Mouse (Mus musculus): ENCODE measurements around the gene Syt11. TPM values are rescaled to one million over a fixed set of nuclear protein-coding genes. Genes with fewer than 3 reads are reported as not detected.
A peak's percentile ranks its signal among the peaks of the same experiment; 100 is the strongest.

The Syt11 gene
- polyA plus RNA-seq, 1 experiment from 2014 or later = 200 TPM

DNA sequence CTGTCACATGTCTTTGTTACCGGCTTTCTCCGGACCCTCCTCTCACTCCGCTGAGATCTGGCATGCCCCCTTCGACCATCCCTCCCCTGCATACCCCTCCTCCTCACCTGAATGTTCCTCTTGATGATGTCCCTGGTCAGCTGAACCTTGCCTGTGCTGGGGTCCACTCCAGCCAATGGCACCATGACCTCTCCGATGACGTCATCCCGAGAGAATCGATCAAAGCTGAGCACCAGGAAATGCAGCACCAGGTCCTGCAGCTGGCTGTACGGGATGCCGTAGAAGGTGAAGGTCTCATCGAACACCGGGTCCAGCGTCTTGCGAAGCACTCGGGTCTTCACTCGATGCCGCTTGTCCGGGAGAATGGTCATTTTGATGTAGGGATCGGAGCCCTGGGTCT is 13.3 kb downstream of the Syt11 start:
- Histone ChIP-seq H3K4me1 (peaks cover 39% of the 10 kb centered on the region), H3K4me3 (no peak overlapping the region), H3K36me3 (peaks cover 72% of the 10 kb centered on the region), H3K4me2 (replicated peaks) (no peak overlapping the region), H3K27me3 (no peaks in the 10 kb centered on the region), H3K9ac (replicated peaks) (no peak overlapping the region), H3K9me3 (no peaks in the 10 kb centered on the region), H3K27ac (replicated peaks) (no peak overlapping the region)
- ATAC-seq (ENCODE audit: low FRiP score, low read depth) = no peak
- WGBS = 97% methylated on average over 19 of the region's 19 CpGs

DNA sequence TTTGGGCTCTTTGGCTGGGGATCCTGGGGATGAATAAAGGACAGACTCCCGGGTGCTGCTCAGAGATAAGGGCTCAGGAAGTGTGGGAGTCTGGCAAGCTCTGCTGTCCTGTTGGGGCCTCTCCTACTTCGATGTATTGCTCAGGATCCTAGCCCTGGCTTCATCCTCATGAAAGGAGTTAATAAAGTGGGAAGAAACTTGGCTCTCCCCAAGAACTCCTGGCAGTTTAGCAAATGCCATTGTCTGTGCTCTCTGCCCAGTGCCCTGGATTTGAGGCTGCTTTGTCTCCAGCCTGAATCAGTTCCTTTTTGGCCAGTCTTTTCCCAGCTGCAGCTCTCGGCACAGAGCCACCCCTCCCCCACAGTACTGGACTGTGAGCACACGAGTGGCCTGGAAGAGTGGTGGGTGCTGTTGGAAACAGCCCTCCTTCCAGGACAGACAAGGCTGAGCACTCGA is 16.9 kb downstream of the Syt11 start:
- Histone ChIP-seq H3K9me3 (no peaks in the 10 kb centered on the region), H3K4me3 (peak overlapping the region; percentile 5), H3K4me1 (peaks cover 52% of the 10 kb centered on the region), H3K4me2 (replicated peaks) (peak overlapping the region; percentile 39), H3K36me3 (peaks cover 86% of the 10 kb centered on the region), H3K27me3 (no peaks in the 10 kb centered on the region), H3K9ac (replicated peaks) (peak overlapping the region; percentile 46), H3K27ac (replicated peaks) (peak overlapping the region; percentile 92)
- WGBS = 1% methylated on average over 5 of the region's 5 CpGs
- ATAC-seq (ENCODE audit: low FRiP score, low read depth) = peak; percentile 89

DNA sequence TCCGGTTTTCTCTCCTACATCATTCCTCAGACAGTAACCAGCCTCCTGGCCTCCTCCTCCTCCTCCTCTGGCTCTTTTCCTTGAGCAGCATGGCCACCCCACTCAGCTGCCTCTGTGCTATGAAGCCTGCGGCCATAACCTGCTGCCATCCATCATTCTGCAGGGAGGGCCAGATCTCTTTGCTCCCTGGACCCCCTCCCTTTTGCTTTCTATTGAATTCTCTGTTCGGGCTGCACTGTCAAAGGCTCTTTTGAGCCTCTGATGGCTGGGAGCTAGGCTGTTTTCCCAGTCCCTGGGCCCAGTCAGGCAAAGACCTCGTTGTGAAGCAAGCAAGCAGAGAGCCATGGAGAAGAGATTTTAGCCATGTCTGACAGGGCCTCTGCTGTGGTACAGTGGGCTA is 18.7 kb downstream of the Syt11 start:
- Histone ChIP-seq H3K9ac (replicated peaks) (0 out of 2 replicates have a peak overlapping the region, but pooled peaks have one; percentile 34), H3K9me3 (no peaks in the 10 kb centered on the region), H3K27ac (replicated peaks) (peak overlapping the region; percentile 92), H3K4me3 (no peak overlapping the region), H3K4me2 (replicated peaks) (0 out of 2 replicates have a peak overlapping the region, but pooled peaks have one; percentile 13), H3K27me3 (no peaks in the 10 kb centered on the region), H3K36me3 (peaks cover 88% of the 10 kb centered on the region), H3K4me1 (peaks cover 47% of the 10 kb centered on the region)
- no peak for ATAC-seq (ENCODE audit: low FRiP score, low read depth)
- WGBS = 47% methylated on average over 4 of the region's 4 CpGs

DNA sequence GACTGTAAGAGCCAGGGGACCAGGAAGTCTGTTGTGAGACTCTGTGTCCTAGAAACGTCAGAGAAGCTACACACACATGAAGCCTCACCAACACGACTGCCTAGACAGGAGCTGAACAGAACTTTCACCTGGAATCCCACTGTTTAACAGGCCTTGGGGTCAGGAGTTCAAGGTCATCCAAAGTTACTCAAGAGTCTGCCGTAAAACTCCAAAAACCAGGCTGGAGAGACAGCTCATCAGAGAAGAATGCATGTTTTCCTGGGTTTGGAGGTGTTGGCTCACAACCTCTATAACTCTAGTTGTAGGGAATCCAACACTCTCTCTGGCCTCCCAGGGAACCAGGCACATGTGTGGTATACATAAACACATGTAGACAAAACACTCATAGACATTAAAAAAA is 19.4 kb downstream of the Syt11 start:
- H3K36me3 ChIP-seq = peaks cover 87% of the 10 kb centered on the region

DNA sequence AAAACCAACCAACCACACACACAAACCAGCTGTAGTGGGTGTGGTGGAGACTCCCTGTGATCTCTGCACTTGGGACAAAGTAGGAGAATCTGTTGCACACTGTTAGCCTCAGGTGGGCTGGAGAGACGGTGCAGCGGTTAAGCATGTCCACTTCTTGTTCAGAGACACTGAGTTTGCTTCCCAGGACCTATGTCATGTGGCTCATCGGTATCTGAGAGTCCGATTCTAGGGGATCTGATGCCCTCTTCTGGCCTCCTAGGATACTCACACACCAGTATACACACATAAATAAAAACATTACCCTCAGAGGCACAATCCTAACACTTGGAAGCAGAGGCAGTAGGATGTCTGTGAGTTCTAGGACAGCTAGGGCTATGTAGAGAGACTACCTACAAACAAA is 20.7 kb downstream of the Syt11 start:
- 75% methylated on average over 4 of the region's 4 CpGs for WGBS
- no peak overlapping the region for H3K4me2 ChIP-seq (replicated peaks)
- peaks cover 38% of the 10 kb centered on the region for H3K4me1 ChIP-seq
- no peak overlapping the region for H3K4me3 ChIP-seq
- H3K27ac ChIP-seq (replicated peaks) = no peak overlapping the region
- H3K9me3 ChIP-seq = peaks cover 4% of the 10 kb centered on the region
- H3K27me3 ChIP-seq = no peaks in the 10 kb centered on the region
- no peak for ATAC-seq (ENCODE audit: low FRiP score, low read depth)
- H3K36me3 ChIP-seq = peaks cover 87% of the 10 kb centered on the region
- H3K9ac ChIP-seq (replicated peaks) = no peak overlapping the region

More for the DNA sequence above, 19.4 kb downstream of the Syt11 start:
- Histone ChIP-seq H3K27ac (replicated peaks) (no peak overlapping the region), H3K4me3 (no peak overlapping the region), H3K9me3 (no peaks in the 10 kb centered on the region), H3K4me1 (peaks cover 47% of the 10 kb centered on the region), H3K27me3 (no peaks in the 10 kb centered on the region), H3K9ac (replicated peaks) (no peak overlapping the region), H3K4me2 (replicated peaks) (no peak overlapping the region)
- WGBS = 88% methylated on average over 3 of the region's 3 CpGs
- no peak for ATAC-seq (ENCODE audit: low FRiP score, low read depth)

DNA sequence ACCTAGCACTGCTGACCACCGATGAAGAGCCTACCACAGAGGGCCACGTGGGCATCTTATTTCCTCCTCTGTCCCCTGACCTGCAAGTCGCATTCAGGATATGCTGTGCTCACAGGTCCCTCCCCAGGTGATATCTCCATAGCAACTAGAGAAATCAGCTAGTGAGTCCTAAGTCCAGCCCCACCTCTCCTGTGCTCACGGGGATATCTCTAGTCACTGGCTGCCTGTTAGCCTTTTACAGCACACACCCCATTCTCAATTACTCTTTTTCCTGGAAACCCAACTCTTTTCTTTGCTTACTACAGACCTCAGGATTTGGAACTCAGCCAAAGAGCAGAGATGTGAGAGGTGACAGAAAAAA is 28.1 kb downstream of the Syt11 start:
- H3K9me3 ChIP-seq = peaks cover 24% of the 10 kb centered on the region
- H3K27me3 ChIP-seq = no peaks in the 10 kb centered on the region
- H3K36me3 ChIP-seq = peaks cover 95% of the 10 kb centered on the region
- H3K4me3 ChIP-seq = no peak overlapping the region
- no peaks in the 10 kb centered on the region for H3K4me1 ChIP-seq
- no peak for ATAC-seq (ENCODE audit: low FRiP score, low read depth)
- no peak overlapping the region for H3K27ac ChIP-seq (replicated peaks)
- H3K9ac ChIP-seq (replicated peaks) = no peak overlapping the region
- WGBS = 90% methylated on average over 4 of the region's 4 CpGs
- no peak overlapping the region for H3K4me2 ChIP-seq (replicated peaks)

DNA sequence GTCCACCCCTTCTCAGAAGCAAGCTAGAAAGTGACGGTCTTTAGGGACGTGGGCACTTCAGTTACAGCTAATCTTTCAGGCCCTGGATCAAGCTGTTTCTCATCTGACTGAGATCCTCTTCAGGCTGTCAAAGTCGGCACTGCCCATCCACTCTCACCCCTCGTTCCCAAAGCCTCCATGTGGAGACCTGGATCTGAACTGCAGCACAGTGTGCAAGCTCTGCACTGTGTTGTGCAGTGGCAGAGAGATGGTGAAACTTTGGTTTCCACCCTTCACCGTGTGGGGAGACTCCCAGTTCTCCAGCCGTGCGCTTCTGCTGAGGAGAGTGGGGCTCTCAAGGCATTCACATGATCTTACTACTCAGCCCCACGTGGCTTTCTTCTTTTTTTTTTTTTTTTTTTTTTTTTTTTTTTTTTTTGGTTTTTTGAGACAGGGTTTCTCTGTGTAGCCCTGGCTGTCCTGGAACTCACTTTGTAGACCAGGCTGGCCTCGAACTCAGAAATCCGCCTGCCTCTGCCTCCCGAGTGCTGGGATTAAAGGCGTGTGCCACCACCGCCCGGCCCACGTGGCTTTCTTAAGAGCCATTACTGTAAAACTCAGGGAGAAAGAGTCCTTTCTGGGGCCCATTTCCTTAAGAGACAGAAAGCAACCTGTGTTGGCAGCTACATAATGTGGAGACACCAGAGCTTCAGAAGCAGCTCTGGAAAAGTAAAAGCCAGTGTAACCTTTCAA is 28.7 kb downstream of the Syt11 start:
- H3K36me3 ChIP-seq = peaks cover 95% of the 10 kb centered on the region
- H3K4me1 ChIP-seq = no peaks in the 10 kb centered on the region
- WGBS = 96% methylated on average over 14 of the region's 15 CpGs
- H3K9ac ChIP-seq (replicated peaks) = no peak overlapping the region
- H3K4me2 ChIP-seq (replicated peaks) = no peak overlapping the region
- H3K27me3 ChIP-seq = no peaks in the 10 kb centered on the region
- ATAC-seq (ENCODE audit: low FRiP score, low read depth) = no peak
- no peak overlapping the region for H3K27ac ChIP-seq (replicated peaks)
- H3K4me3 ChIP-seq = no peak overlapping the region
- peaks cover 24% of the 10 kb centered on the region for H3K9me3 ChIP-seq

DNA sequence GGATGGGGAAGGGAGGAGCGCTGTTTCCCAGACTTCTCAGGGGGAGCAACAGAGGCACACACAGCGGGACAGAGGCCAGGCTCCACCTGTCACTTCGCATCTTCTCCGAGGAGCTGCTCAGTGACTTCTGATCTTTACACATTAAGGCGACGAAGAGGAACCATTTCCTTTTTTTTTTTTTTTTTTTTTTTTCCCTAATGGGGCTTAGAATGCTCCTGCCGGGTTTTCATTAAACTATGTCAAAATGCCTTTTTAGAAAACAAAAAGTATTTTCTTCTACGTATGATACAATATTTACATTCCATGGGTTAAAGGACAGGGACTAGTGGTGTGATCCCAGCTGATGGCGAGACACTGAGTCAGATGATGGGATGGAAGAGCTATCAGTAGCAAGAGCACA is 29.4 kb downstream of the Syt11 start:
- 92% methylated on average over 9 of the region's 9 CpGs for WGBS

DNA sequence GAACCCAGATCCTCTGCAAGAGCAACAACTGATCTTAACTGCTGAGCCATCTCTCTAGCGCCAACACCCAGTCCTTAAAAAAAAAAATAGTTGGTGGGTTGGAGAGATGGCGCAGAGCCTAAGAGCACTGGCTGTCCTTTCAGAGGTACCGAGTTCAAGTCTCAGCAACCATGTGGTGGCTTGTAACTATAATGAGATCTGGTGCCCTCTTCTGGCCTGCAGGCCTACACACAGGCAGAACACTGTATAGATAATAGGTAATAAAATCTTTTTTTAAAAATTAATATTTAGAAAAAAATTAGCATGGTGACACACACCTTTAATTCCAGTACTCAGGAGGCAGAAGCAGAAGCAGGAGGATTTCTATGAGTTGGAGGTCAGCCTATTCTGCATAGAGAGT is 34.8 kb downstream of the Syt11 start:
- peaks cover 67% of the 10 kb centered on the region for H3K36me3 ChIP-seq
- no peak overlapping the region for H3K4me3 ChIP-seq
- H3K27me3 ChIP-seq = no peaks in the 10 kb centered on the region
- H3K27ac ChIP-seq (replicated peaks) = no peak overlapping the region
- 94% methylated on average over 3 of the region's 3 CpGs for WGBS
- no peak overlapping the region for H3K9ac ChIP-seq (replicated peaks)
- H3K4me1 ChIP-seq = no peaks in the 10 kb centered on the region
- ATAC-seq (ENCODE audit: low FRiP score, low read depth) = no peak
- no peaks in the 10 kb centered on the region for H3K9me3 ChIP-seq
- H3K4me2 ChIP-seq (replicated peaks) = no peak overlapping the region

More for the DNA sequence above, 29.4 kb downstream of the Syt11 start:
- Histone ChIP-seq H3K9ac (replicated peaks) (no peak overlapping the region), H3K4me3 (no peak overlapping the region), H3K4me2 (replicated peaks) (no peak overlapping the region), H3K4me1 (no peaks in the 10 kb centered on the region), H3K36me3 (peaks cover 89% of the 10 kb centered on the region), H3K9me3 (peaks cover 24% of the 10 kb centered on the region), H3K27me3 (no peaks in the 10 kb centered on the region), H3K27ac (replicated peaks) (no peak overlapping the region)
- no peak for ATAC-seq (ENCODE audit: low FRiP score, low read depth)

DNA sequence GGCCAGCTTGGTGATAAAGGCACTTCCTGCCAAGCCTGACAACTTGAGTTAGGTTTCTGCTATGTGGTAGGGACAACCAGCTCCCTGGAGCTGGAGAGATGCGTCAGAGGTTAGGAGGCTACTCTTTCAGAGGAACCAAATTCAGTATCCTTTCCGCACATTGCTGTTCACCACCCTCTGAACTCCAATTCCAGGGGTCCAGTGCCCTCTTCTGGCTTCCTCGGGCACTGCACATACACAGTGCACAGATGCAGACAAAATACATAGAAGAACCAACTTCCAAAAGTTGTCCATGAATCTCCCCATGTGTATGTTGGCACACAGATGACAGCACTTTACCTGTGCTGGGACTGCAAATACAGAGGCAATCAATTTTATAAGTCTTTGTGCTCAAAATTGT is 36.3 kb downstream of the Syt11 start:
- H3K27me3 ChIP-seq = no peaks in the 10 kb centered on the region
- no peak overlapping the region for H3K4me2 ChIP-seq (replicated peaks)
- H3K4me3 ChIP-seq = no peak overlapping the region
- H3K9me3 ChIP-seq = no peaks in the 10 kb centered on the region
- no peaks in the 10 kb centered on the region for H3K4me1 ChIP-seq
- no peak for ATAC-seq (ENCODE audit: low FRiP score, low read depth)
- H3K36me3 ChIP-seq = peaks cover 56% of the 10 kb centered on the region
- no peak overlapping the region for H3K27ac ChIP-seq (replicated peaks)
- 62% methylated on average over 3 of the region's 3 CpGs for WGBS
- H3K9ac ChIP-seq (replicated peaks) = no peak overlapping the region

DNA sequence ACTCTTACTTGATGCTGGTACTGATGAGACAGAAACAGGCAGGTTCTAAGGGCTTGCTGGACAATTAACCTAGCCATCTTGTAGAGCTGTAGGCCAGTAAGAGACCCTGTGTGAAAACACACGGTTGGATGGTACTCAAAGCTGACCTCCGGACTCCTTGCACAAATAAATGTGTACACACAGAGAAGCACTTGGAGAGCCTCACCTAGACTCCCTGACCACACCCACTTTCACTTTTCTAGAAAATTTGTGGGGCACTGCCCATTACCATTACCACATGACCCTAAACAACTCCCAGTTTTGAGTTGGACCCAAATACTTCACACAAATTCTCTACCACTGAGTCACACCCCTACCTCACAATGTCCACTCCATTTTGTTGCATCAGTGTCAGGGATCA is 38.4 kb downstream of the Syt11 start:
- peaks cover 49% of the 10 kb centered on the region for H3K36me3 ChIP-seq
- H3K4me1 ChIP-seq = no peaks in the 10 kb centered on the region

DNA sequence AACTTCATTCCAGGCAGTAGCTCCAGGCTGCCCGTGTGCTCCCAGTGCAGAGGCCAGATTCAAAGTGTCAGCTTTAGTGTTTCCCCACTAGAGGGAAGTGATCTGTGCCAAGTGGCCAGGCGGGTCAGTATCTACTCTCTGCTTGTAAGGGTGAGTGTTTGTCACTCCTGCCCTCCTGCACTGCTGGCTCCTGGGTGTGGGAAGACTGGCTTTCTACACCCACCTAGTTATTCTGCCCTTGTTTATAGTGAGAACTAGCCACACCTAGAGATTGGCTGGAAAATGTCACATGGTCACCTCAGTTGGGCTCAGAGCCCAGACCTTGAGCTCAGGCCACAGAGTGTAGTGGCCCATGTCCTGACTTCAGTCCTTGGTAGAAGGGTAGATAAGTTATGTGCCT is 55.9 kb downstream of the Syt11 start:
- Histone ChIP-seq H3K27me3 (no peaks in the 10 kb centered on the region), H3K4me2 (replicated peaks) (no peak overlapping the region), H3K27ac (replicated peaks) (no peak overlapping the region), H3K9me3 (peaks cover 8% of the 10 kb centered on the region), H3K36me3 (peaks cover 26% of the 10 kb centered on the region), H3K9ac (replicated peaks) (no peak overlapping the region), H3K4me1 (peaks cover 18% of the 10 kb centered on the region), H3K4me3 (no peak overlapping the region)
- ATAC-seq (ENCODE audit: low FRiP score, low read depth) = no peak
- 79% methylated on average over 2 of the region's 2 CpGs for WGBS

More for the DNA sequence above, 38.4 kb downstream of the Syt11 start:
- H3K4me3 ChIP-seq = no peak overlapping the region
- no peak for ATAC-seq (ENCODE audit: low FRiP score, low read depth)
- no peak overlapping the region for H3K27ac ChIP-seq (replicated peaks)
- H3K9ac ChIP-seq (replicated peaks) = no peak overlapping the region
- no peaks in the 10 kb centered on the region for H3K9me3 ChIP-seq
- H3K4me2 ChIP-seq (replicated peaks) = no peak overlapping the region
- WGBS = 90% methylated on average over 2 of the region's 2 CpGs
- no peaks in the 10 kb centered on the region for H3K27me3 ChIP-seq

DNA sequence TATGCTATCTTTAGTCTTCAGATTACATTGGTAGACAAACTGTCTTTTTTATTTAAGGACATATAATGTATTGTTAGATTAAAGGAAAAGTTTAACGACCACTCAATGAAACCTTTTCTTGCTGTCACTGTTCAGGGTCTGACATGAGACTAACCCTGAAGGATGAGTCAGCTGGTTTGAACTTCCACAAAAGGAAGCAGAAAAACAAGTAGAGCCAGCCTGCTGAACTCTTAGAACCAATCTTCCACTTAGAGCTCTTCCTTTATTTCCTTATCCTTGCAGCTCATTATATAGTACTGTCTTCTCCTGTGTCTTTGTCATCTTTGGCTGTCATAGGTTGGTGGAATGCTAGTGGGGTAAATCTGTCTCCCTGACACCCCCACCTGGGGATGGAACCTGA is 57.1 kb downstream of the Syt11 start:
- WGBS = 78% methylated on average over 1 of the region's 1 CpGs
- ATAC-seq (ENCODE audit: low FRiP score, low read depth) = no peak
- Histone ChIP-seq H3K36me3 (peaks cover 30% of the 10 kb centered on the region), H3K27me3 (no peaks in the 10 kb centered on the region), H3K9me3 (no peaks in the 10 kb centered on the region), H3K27ac (replicated peaks) (no peak overlapping the region), H3K4me2 (replicated peaks) (peak overlapping the region; percentile 84), H3K9ac (replicated peaks) (no peak overlapping the region; the same call in 1 of the 2 replicates), H3K4me3 (peak overlapping the region; percentile 28), H3K4me1 (peaks cover 18% of the 10 kb centered on the region)
